Mouse (Mus musculus) MEL (cell line): Measurements from ENCODE around the gene Ccdc155.

Source experiments
- CTCF ChIP-seq, 3 experiments: IDR thresholded peaks in 2 of 3; conservative IDR thresholded peaks in 1 of 3; 2 replicates each; pipeline ENCODE4 v1.5.1; 2011 to 2012; ENCODE audit warnings: low read length in 3 of 3, low read depth in 2 of 3, mild to moderate bottlenecking in 2 of 3, improper control_type of control experiment in 1 of 3, inconsistent platforms in 1 of 3, mixed read lengths in 1 of 3, moderate library complexity in 1 of 3; ENCODE audit not compliant: control insufficient read depth in 1 of 3, insufficient read depth in 1 of 3, poor library complexity in 1 of 3, severe bottlenecking in 1 of 3
- EP300 ChIP-seq, 2 experiments: IDR thresholded peaks; 2 replicates each; pipeline ENCODE4 v1.6.1; 2011; ENCODE audit warnings: improper control_type of control experiment in 2 of 2, low read length in 2 of 2, low read depth in 1 of 2, mild to moderate bottlenecking in 1 of 2

DNA sequence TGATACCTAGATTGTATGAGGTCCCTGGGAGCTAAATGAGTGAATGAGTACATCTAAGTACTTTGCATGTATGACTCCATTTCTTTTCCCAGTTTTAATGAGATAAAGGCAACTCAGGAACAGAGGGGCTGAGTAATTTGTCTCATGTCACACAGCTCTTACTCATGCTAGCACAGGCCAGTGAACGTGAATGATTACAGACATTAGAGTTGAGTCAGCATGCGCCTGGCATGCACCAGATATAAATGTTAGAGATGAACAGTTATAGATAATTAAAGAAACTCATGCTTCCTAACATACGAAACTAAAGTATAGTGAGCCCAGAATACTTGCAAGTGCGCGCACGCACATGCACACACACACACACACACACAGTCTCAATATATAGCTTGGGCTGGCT lies 14.5 kb downstream of the Ccdc155 start:
- no peak for TF ChIP-seq CTCF (IDR thresholded peaks at IDR 0.05 in 2 of 3, conservative IDR thresholded peaks at IDR 0.05 in 1 of 3; ENCODE audit: control insufficient read depth in 1 of 3, insufficient read depth in 1 of 3, low read depth in 2 of 3, low read length in 3 of 3, poor library complexity in 1 of 3, severe bottlenecking in 1 of 3)
- peak; percentile 80 to 85 for TF ChIP-seq EP300 (IDR thresholded peaks at IDR 0.05; ENCODE audit: low read depth in 1 of 2, low read length in 2 of 2)
